Comparison of ENCODE assay signal across 8 mouse cellular contexts in the genomic region with DNA sequence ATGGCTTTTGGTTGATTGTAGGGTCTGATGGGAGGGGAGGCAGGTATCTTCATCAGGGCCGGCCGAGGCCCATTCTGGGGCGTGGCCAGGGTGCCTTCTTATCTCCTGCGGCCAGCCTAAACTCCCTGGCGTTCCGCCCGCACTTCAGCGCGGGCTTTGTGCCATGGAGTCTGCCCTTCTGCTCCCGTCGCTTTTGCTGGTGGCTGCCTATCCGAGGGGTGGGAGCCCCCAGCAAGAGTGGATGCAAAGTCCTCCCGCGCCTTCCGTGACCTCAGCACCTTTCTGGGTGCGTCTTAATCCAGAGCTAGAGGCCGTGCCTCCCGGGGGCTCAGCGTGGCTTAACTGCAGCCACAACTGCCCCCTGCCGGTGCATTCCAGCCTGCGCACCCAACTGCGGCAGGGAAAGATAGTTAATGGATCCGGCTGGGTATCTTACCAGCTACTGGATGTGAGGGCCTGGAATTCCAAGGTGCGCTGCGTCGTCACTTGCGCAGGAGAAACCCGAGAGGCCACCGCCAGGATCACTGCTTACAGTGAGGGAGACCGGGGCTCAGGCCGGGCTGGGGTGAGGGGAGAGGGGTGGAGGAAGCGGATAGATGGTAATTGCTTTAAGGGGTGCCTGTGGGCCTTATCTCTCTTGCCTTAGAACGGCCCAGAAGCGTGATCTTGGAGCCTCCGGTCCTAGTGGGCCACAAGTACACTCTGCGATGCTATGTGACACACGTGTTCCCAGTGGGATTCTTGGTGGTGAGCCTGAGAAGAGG. TPM values are rescaled to one million over a fixed set of nuclear protein-coding genes. Genes with fewer than 3 reads are reported as not detected.
DNase-seq lines count a peak whose midpoint lies in the region; ATAC-seq and TF ChIP-seq lines count a peak whose summit lies in the region.

TSS of gene Icam4 (plus strand) at position 83 of the 764 bp plus-strand sequence.

- H3K27ac ChIP-seq in ES-E14 (ENCODE audit: insufficient read depth, low read depth, low read length, poor library complexity, severe bottlenecking): peak within 1 kb of the TSS; percentile 23
- H3K27ac ChIP-seq in brown adipose tissue, adult 24 weeks (replicated peaks; ENCODE audit: low read depth, low read length): no peak within 1 kb of the TSS
- H3K27ac ChIP-seq in forebrain, embryonic 10.5 days: peak within 1 kb of the TSS; percentile 76
- peak within 1 kb of the TSS; percentile 40 for H3K27ac ChIP-seq in lung, postnatal 0 days (ENCODE audit: low read length)

- H3K9ac ChIP-seq in ES-E14 (ENCODE audit: insufficient read depth, low read depth, low read length, poor library complexity, severe bottlenecking): peak within 1 kb of the TSS; percentile 73
- H3K9ac ChIP-seq in lung, postnatal 0 days (replicated peaks; ENCODE audit: low read depth): 0 out of 2 replicates have a peak within 1 kb of the TSS, but pooled peaks have one; percentile 2

- peak within 1 kb of the TSS; percentile 54 to 64 for H3K4me3 ChIP-seq in ES-E14 (ENCODE audit: insufficient read depth in 1 of 2, low read depth in 1 of 2, low read length in 2 of 2, poor library complexity in 1 of 2, severe bottlenecking in 1 of 2)
- H3K4me3 ChIP-seq in brown adipose tissue, adult 24 weeks (ENCODE audit: insufficient read depth, low read depth, low read length): peak within 1 kb of the TSS; percentile 45
- H3K4me3 ChIP-seq in forebrain, embryonic 10.5 days: peak within 1 kb of the TSS; percentile 50
- H3K4me3 ChIP-seq in lung, postnatal 0 days (ENCODE audit: low read depth, low read length): peak within 1 kb of the TSS; percentile 46; the same call in 1 of the 2 replicates

- TF ChIP-seq EP300 in lung, postnatal 0 days (IDR thresholded peaks at IDR 0.05): no peak

- TF ChIP-seq CTCF in lung, postnatal 0 days (IDR thresholded peaks at IDR 0.05): peak; percentile 93

- peak; percentile 80 for DNase-seq in ES-E14 (ENCODE audit: low read depth, low spot score)
- DNase-seq in forebrain, embryonic 10.5 days (ENCODE audit: extremely low spot score, low spot score): peak; percentile 79
- peak; percentile 84 to 89 for DNase-seq in heart, postnatal 14 days
- peak; percentile 49 to 86 for DNase-seq in layer of hippocampus, adult 18-20 months (ENCODE audit: low spot score in 2 of 2)
- peak; percentile 90 for DNase-seq in lung, postnatal 0 days (ENCODE audit: low spot score)
- peak; percentile 60 for DNase-seq in ovary, adult 18-20 months (ENCODE audit: low spot score)
- DNase-seq in thymus, postnatal 4 days: peak; percentile 89

- ATAC-seq in lung, postnatal 0 days: peak; percentile 37

- no peaks in the 10 kb centered on the region for H3K9me3 ChIP-seq in ES-E14 (ENCODE audit: control insufficient read depth, insufficient read depth, low read depth, low read length)
- no peaks in the 10 kb centered on the region for H3K9me3 ChIP-seq in forebrain, embryonic 10.5 days
- H3K9me3 ChIP-seq in lung, postnatal 0 days (ENCODE audit: low read length): no peaks in the 10 kb centered on the region

- H3K4me1 ChIP-seq in ES-E14 (ENCODE audit: control insufficient read depth in 2 of 2, insufficient read depth in 2 of 2, low read length in 2 of 2, poor library complexity in 1 of 2): peaks cover 8 to 44% of the 10 kb centered on the region in 2 experiments
- H3K4me1 ChIP-seq in brown adipose tissue, adult 24 weeks (ENCODE audit: control insufficient read depth, insufficient read depth, insufficient read length, low read length): peaks cover 9% of the 10 kb centered on the region
- peaks cover 52% of the 10 kb centered on the region for H3K4me1 ChIP-seq in forebrain, embryonic 10.5 days
- H3K4me1 ChIP-seq in lung, postnatal 0 days (ENCODE audit: insufficient read depth, low read depth, low read length): peaks cover 8% of the 10 kb centered on the region; the same call in 1 of the 2 replicates

- in situ Hi-C loops in ES-E14 (cut with MboI; ENCODE audit: low sequenced_read_pairs in 2 of 2, unreplicated experiment in 2 of 2): no loop called here

- WGBS in forebrain, embryonic 10.5 days: 1% methylated on average over 37 of the region's 37 CpGs
- WGBS in lung, postnatal 0 days: 1% methylated on average over 37 of the region's 37 CpGs

- H3K27me3 ChIP-seq in forebrain, embryonic 10.5 days (ENCODE audit: poor library complexity, severe bottlenecking): peaks cover 95% of the 10 kb centered on the region
- H3K27me3 ChIP-seq in lung, postnatal 0 days (replicated peaks; ENCODE audit: insufficient read depth, low read length): peaks cover 13% of the 10 kb centered on the region

- peaks cover 28% of the 10 kb centered on the region for H3K36me3 ChIP-seq in ES-E14 (ENCODE audit: control insufficient read depth, insufficient read depth, low read length, poor library complexity, severe bottlenecking)
- no peaks in the 10 kb centered on the region for H3K36me3 ChIP-seq in forebrain, embryonic 10.5 days (replicated peaks)
- H3K36me3 ChIP-seq in lung, postnatal 0 days (ENCODE audit: insufficient read depth, low read length): 0 out of 2 replicates have a peak, but pooled peaks cover 5% of the 10 kb centered on the region

- intact Hi-C loops in heart, postnatal 14 days (cut with DNase I): loop anchor here (2.0 to 5.0 kb wide), 3 partner anchors 27 to 107 kb away; partner anchors contain the start of genes Gm38431, Mrpl4 and Raver1

- H3K4me2 ChIP-seq in lung, postnatal 0 days (replicated peaks; ENCODE audit: low read depth, low read length): peak within 1 kb of the TSS; percentile 85

TF ChIP-seq in ES-E14, 5 proteins besides CTCF, POLR2A, EP300 and RAD21:
- TF ChIP-seq ZNF384 (IDR thresholded peaks at IDR 0.05; ENCODE audit: low read depth, low read length) (no peak), ZC3H11A (IDR thresholded peaks at IDR 0.05; ENCODE audit: borderline replicate concordance, low read depth, low read length) (no peak), CHD2 (IDR thresholded peaks at IDR 0.05; ENCODE audit: low read depth, low read length) (no peak), HCFC1 (IDR thresholded peaks at IDR 0.05; ENCODE audit: borderline replicate concordance, insufficient read depth, low read length) (no peak), MAFK (IDR thresholded peaks at IDR 0.05; ENCODE audit: insufficient read depth, low read depth, low read length) (no peak)

RNA-seq across cellular contexts. Expression of gene Icam4, which starts in this region (rescaled TPM):
- total RNA-seq in ES-E14 (2012; rRNA removed): 1.5 and 3.1 TPM in 2 replicates
- not detected in 2 replicates for polyA plus RNA-seq in brown adipose tissue, adult 24 weeks (2012; ENCODE audit: insufficient read depth, insufficient read length, missing spikeins)
- 4.8 and 7.9 TPM in 2 replicates for polyA plus RNA-seq in forebrain, embryonic 10.5 days (2016; fragmentation: Nextera tagmentation; extraction: Ambion mirVana)
- under 1 TPM; 0.37 to 0.38 TPM for total RNA-seq in heart, postnatal 14 days (2021)
- total RNA-seq in layer of hippocampus, adult 18-20 months (2021): 1 to 10 TPM in 1 of 2 experiments, under 1 TPM in 1; 0.97 to 1.2 TPM
- polyA plus RNA-seq in lung, postnatal 0 days (2015; fragmentation: Nextera tagmentation; extraction: Ambion mirVana): 3.3 and 3.8 TPM in 2 replicates

Comparison
In these comparisons a context has a peak if more than half of its experiments do, and no peak if none do; other contexts are left out.
1. Peak in DNase-seq in heart, postnatal 14 days; RNA of the gene not detected or under 1 TPM.